Mouse (Mus musculus): ENCODE measurements around the gene Prkar1b.

DNA sequence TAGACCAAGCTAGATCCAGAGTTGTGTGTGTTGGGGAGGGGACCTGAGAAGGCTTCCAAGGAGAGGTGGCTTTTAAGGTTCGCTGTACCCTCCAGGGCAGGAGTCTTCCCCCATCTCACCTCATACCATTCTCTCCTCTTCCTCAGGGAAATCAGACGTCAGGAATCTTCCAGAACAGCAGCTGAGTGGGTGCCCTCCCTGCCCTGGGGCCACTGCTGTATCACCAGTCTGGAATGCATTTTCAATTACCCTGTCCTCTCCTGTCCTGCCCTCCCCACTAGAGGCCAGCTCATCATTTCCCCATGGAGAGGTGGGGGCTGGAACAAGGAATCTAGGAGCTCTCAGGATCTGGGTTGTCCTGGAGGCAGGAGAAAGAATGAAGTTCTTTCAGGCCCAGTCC lies 139.2 kb downstream of the Prkar1b start:
- no peak for TF ChIP-seq CTCF (IDR thresholded peaks at IDR 0.05; ENCODE audit: control insufficient read depth, insufficient read depth, insufficient read length)
- TF ChIP-seq MYOG (IDR thresholded peaks at IDR 0.05; ENCODE audit: control insufficient read depth, extremely low read depth, insufficient read length): no peak
- TF ChIP-seq MAX (IDR thresholded peaks at IDR 0.05): no peak
- no peak for TF ChIP-seq FOSL1 (IDR thresholded peaks at IDR 0.05; ENCODE audit: insufficient read depth, low read length, poor library complexity, severe bottlenecking)
- TF ChIP-seq CEBPB (IDR thresholded peaks at IDR 0.05; ENCODE audit: low read depth): no peak

Measured in C2C12 (cell line).